Mouse (Mus musculus): Measurements from ENCODE around the gene Slc12a8. TPM values are rescaled to one million over a fixed set of nuclear protein-coding genes. Genes with fewer than 3 reads are reported as not detected.
A peak's percentile ranks its signal among the peaks of the same experiment; 100 is the strongest.

Slc12a8 gene
- polyA plus RNA-seq, 1 experiment from 2014 or later, result 0.89 TPM

GRCm38 (mm10) chr16:33567736-33568135, 50.6 kb downstream of the Slc12a8 start:
- Histone ChIP-seq H3K27ac (no peak overlapping the region), H3K36me3 (ENCODE audit: insufficient read depth, low read length) (no peaks in the 10 kb centered on the region), H3K4me3 (replicated peaks; ENCODE audit: low read depth, low read length) (no peak overlapping the region), H3K9me3 (replicated peaks; ENCODE audit: low read length) (no peaks in the 10 kb centered on the region), H3K4me2 (ENCODE audit: low read length) (no peak overlapping the region), H3K9ac (ENCODE audit: low read depth, low read length) (no peak overlapping the region), H3K27me3 (ENCODE audit: insufficient read depth, low read length) (no peaks in the 10 kb centered on the region), H3K4me1 (replicated peaks; ENCODE audit: insufficient read depth, low read length) (peaks cover 5% of the 10 kb centered on the region; the same call in 1 of the 2 replicates)
- WGBS, result 67% methylated on average over 4 of the region's 4 CpGs
- TF ChIP-seq CTCF (IDR thresholded peaks at IDR 0.05; ENCODE audit: low read depth), result no peak
- ATAC-seq (replicated peaks; ENCODE audit: low FRiP score, low read depth), result no peak
- DNase-seq (ENCODE audit: low spot score), result no peak

DNA sequence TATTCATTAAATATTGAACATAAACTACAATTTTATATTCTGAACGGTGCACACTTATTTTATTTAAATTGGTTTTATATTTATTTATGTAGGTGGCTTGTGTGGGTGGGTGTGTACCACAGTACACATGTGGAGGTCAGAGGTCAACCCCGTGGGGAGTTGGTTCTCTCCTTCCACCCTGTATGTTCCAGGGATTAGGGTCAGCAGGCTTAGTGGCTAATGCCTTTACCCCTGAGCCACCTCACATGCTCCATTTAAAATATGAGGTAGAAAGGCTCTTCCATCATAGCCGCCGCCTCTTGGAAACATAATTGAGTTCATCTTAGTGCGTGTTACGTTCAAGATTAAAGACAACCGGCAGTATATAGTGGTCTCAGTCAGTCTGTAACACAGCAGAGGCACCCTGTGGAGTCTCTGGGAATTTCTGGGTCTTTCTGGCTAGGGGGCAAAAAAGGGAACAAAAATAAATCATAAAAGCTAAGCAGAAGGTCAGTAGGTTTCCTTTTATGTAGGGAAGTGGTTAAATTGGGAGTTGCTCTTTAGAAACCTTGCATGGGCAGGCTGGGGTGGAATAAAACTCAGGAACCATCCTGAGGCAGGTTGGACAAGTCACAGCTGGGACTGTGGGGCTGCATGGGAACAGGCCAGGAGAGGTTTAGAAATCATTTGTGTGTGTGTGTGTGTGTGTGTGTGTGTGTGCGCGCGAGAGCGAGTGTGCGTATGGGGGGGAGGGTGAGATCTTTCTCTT, 51.3 kb downstream of the Slc12a8 start:
- WGBS, result 78% methylated on average over 12 of the region's 12 CpGs
- DNase-seq (ENCODE audit: low spot score), result no peak

GRCm38 (mm10) chr16:33572646-33573045, 55.5 kb downstream of the Slc12a8 start:
- H3K4me2 ChIP-seq (ENCODE audit: low read length), result no peak overlapping the region
- no peak overlapping the region for H3K4me3 ChIP-seq (replicated peaks; ENCODE audit: low read depth, low read length)
- no peaks in the 10 kb centered on the region for H3K27me3 ChIP-seq (ENCODE audit: insufficient read depth, low read length)
- DNase-seq (ENCODE audit: low spot score) (no peak), ATAC-seq (replicated peaks; ENCODE audit: low FRiP score, low read depth) (no peak)
- peaks cover 12% of the 10 kb centered on the region for H3K4me1 ChIP-seq (replicated peaks; ENCODE audit: insufficient read depth, low read length)
- no peaks in the 10 kb centered on the region for H3K36me3 ChIP-seq (ENCODE audit: insufficient read depth, low read length)
- no peak overlapping the region for H3K9ac ChIP-seq (ENCODE audit: low read depth, low read length)
- no peak overlapping the region for H3K27ac ChIP-seq
- WGBS, result 80% methylated on average over 6 of the region's 6 CpGs
- H3K9me3 ChIP-seq (replicated peaks; ENCODE audit: low read length), result no peaks in the 10 kb centered on the region
- no peak for TF ChIP-seq CTCF (IDR thresholded peaks at IDR 0.05; ENCODE audit: low read depth)

More for the DNA sequence above, 51.3 kb downstream of the Slc12a8 start:
- peak; percentile 31; the same call in 1 of the 2 replicates for TF ChIP-seq CTCF (IDR thresholded peaks at IDR 0.05; ENCODE audit: low read depth)
- H3K4me2 ChIP-seq (ENCODE audit: low read length), result no peak overlapping the region
- no peak overlapping the region for H3K27ac ChIP-seq
- no peaks in the 10 kb centered on the region for H3K9me3 ChIP-seq (replicated peaks; ENCODE audit: low read length)
- no peaks in the 10 kb centered on the region for H3K27me3 ChIP-seq (ENCODE audit: insufficient read depth, low read length)
- ATAC-seq (replicated peaks; ENCODE audit: low FRiP score, low read depth), result no peak
- H3K9ac ChIP-seq (ENCODE audit: low read depth, low read length), result no peak overlapping the region
- no peak overlapping the region for H3K4me3 ChIP-seq (replicated peaks; ENCODE audit: low read depth, low read length)
- no peaks in the 10 kb centered on the region for H3K36me3 ChIP-seq (ENCODE audit: insufficient read depth, low read length)
- H3K4me1 ChIP-seq (replicated peaks; ENCODE audit: insufficient read depth, low read length), result peaks cover 3% of the 10 kb centered on the region; the same call in 1 of the 2 replicates

- Histone ChIP-seq H3K4me2 (ENCODE audit: low read length) (no peak overlapping the region), H3K9ac (ENCODE audit: low read depth, low read length) (no peak overlapping the region), H3K36me3 (ENCODE audit: insufficient read depth, low read length) (no peaks in the 10 kb centered on the region), H3K9me3 (replicated peaks; ENCODE audit: low read length) (no peaks in the 10 kb centered on the region), H3K27ac (no peak overlapping the region), H3K4me3 (replicated peaks; ENCODE audit: low read depth, low read length) (no peak overlapping the region), H3K4me1 (replicated peaks; ENCODE audit: insufficient read depth, low read length) (peaks cover 11% of the 10 kb centered on the region; the same call in 1 of the 2 replicates), H3K27me3 (ENCODE audit: insufficient read depth, low read length) (no peaks in the 10 kb centered on the region)
- WGBS, result 79% methylated on average over 7 of the region's 7 CpGs
- no peak for TF ChIP-seq CTCF (IDR thresholded peaks at IDR 0.05; ENCODE audit: low read depth)
- no peak for ATAC-seq (replicated peaks; ENCODE audit: low FRiP score, low read depth)
- DNase-seq (ENCODE audit: low spot score), result no peak
These were observed 56.6 kb downstream of the Slc12a8 start for GRCm38 (mm10) chr16:33573703-33574102.

GRCm38 (mm10) chr16:33575728-33576127, 58.6 kb downstream of the Slc12a8 start:
- H3K9me3 ChIP-seq (replicated peaks; ENCODE audit: low read length), result no peaks in the 10 kb centered on the region
- TF ChIP-seq CTCF (IDR thresholded peaks at IDR 0.05; ENCODE audit: low read depth), result no peak
- no peak overlapping the region for H3K4me3 ChIP-seq (replicated peaks; ENCODE audit: low read depth, low read length)
- no peak overlapping the region for H3K4me2 ChIP-seq (ENCODE audit: low read length)
- ATAC-seq (replicated peaks; ENCODE audit: low FRiP score, low read depth) (no peak), DNase-seq (ENCODE audit: low spot score) (no peak)
- no peaks in the 10 kb centered on the region for H3K36me3 ChIP-seq (ENCODE audit: insufficient read depth, low read length)
- WGBS, result 75% methylated on average over 6 of the region's 6 CpGs
- H3K9ac ChIP-seq (ENCODE audit: low read depth, low read length), result no peak overlapping the region
- H3K27ac ChIP-seq, result 0 out of 2 replicates have a peak overlapping the region, but pooled peaks have one; percentile 1
- peaks cover 19% of the 10 kb centered on the region; the same call in 1 of the 2 replicates for H3K4me1 ChIP-seq (replicated peaks; ENCODE audit: insufficient read depth, low read length)
- H3K27me3 ChIP-seq (ENCODE audit: insufficient read depth, low read length), result no peaks in the 10 kb centered on the region

GRCm38 (mm10) chr16:33576271-33577189, 59.4 kb downstream of the Slc12a8 start:
- Histone ChIP-seq H3K9me3 (replicated peaks; ENCODE audit: low read length) (no peaks in the 10 kb centered on the region), H3K27me3 (ENCODE audit: insufficient read depth, low read length) (no peaks in the 10 kb centered on the region), H3K4me2 (ENCODE audit: low read length) (peak overlapping the region; percentile 37; the same call in 1 of the 2 replicates), H3K27ac (peak overlapping the region; percentile 64), H3K36me3 (ENCODE audit: insufficient read depth, low read length) (no peaks in the 10 kb centered on the region), H3K4me3 (replicated peaks; ENCODE audit: low read depth, low read length) (no peak overlapping the region), H3K9ac (ENCODE audit: low read depth, low read length) (no peak overlapping the region), H3K4me1 (replicated peaks; ENCODE audit: insufficient read depth, low read length) (peaks cover 23% of the 10 kb centered on the region; the same call in 1 of the 2 replicates)
- DNase-seq (ENCODE audit: low spot score), result peak; percentile 77
- ATAC-seq (replicated peaks; ENCODE audit: low FRiP score, low read depth), result peak; percentile 88
- TF ChIP-seq CTCF (IDR thresholded peaks at IDR 0.05; ENCODE audit: low read depth), result no peak
- WGBS, result 50% methylated on average over 36 of the region's 36 CpGs

All from kidney, postnatal 0 days (tissue).